Mouse (Mus musculus): Measurements from ENCODE around the gene Ifnl2.
"Not testable (repeated sequence)": the region's sequence is repeated elsewhere in the genome, so short reads cannot be mapped to it uniquely, and the experiment has no call there.

- TF ChIP-seq ETS1 (conservative IDR thresholded peaks at IDR 0.05; ENCODE audit: low read depth, low read length); RAD21 (IDR thresholded peaks at IDR 0.05; ENCODE audit: low read depth, low read length); UBTF (IDR thresholded peaks at IDR 0.05; ENCODE audit: low read depth, low read length); CTCF (conservative IDR thresholded peaks at IDR 0.05 in 1 of 2, IDR thresholded peaks at IDR 0.05 in 1 of 2; ENCODE audit: low read depth in 2 of 2, low read length in 2 of 2); SIN3A (IDR thresholded peaks at IDR 0.05; ENCODE audit: low read length); CHD2 (IDR thresholded peaks at IDR 0.05; ENCODE audit: low read length); USF1 (IDR thresholded peaks at IDR 0.05; ENCODE audit: low read depth, low read length): not testable (repeated sequence)
These were observed 12.3 kb upstream of the Ifnl2 start, which contains the start of gene Ifnl3 for GRCm38 (mm10) chr7:28522536-28522935.
